Mouse (Mus musculus): ENCODE measurements around the gene Ywhag. TPM values are rescaled to one million over a fixed set of nuclear protein-coding genes. Genes with fewer than 3 reads are reported as not detected.
A peak's percentile ranks its signal among the peaks of the same experiment; 100 is the strongest.

Gene Ywhag
- total RNA-seq, 1 experiment from 2014 or later = 110 TPM

DNA sequence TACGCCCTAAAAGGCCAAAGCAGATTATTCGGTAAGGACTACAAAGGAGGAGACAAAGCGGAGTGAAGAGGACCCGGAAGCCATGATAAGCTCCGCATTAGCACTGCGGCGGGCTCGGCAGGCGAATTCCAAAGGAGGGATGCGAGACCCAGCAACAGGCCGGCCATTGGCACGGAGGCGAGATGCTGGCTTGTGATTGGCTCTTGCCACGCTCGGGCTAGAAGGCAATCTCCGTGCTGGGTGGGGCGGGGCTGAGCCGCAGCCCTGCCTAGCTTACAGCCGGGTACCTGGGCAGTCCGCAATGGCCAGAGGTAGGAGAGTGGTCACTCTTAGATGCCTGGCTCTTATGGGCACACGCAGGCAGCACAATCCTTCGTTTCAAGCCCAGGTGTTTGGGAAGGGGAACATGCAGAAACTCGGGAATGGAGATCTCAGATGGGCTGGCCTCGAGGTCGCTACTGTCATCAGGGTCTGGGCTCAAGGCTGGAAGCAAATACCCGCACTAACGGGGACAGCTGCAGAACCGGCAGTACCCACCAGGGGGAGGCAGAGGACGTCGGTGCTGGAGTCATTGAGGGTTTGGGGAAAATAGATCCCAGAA, 30.8 kb downstream of the Ywhag start:
- peak; percentile 67 to 76 for ATAC-seq (replicated peaks in 1 of 2; ENCODE audit: insufficient read depth in 1 of 2, low FRiP score in 2 of 2, low TSS enrichment in 1 of 2, low read depth in 1 of 2, poor library complexity in 2 of 2, severe bottlenecking in 2 of 2)

DNA sequence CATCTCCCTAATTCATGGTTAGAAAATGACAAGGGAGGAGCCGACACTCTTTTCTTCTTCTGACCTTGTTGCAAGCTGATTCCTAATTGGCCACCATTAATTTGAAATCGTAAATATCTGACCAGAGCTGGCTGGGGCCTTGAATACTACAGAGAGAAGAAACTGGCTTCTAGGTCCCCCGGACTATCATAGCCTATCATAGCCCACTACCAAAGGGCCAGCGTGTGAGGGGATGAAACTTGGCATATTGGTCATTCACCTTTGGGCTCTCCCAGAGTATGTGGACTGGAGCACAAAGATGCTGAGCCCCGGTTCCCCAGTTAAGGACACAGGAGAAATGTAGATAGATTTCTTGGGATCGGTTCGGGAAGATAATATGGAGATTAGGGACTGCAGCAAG, 31.4 kb downstream of the Ywhag start:
- no peak for ATAC-seq (replicated peaks in 1 of 2; ENCODE audit: insufficient read depth in 1 of 2, low FRiP score in 2 of 2, low TSS enrichment in 1 of 2, low read depth in 1 of 2, poor library complexity in 2 of 2, severe bottlenecking in 2 of 2)

DNA sequence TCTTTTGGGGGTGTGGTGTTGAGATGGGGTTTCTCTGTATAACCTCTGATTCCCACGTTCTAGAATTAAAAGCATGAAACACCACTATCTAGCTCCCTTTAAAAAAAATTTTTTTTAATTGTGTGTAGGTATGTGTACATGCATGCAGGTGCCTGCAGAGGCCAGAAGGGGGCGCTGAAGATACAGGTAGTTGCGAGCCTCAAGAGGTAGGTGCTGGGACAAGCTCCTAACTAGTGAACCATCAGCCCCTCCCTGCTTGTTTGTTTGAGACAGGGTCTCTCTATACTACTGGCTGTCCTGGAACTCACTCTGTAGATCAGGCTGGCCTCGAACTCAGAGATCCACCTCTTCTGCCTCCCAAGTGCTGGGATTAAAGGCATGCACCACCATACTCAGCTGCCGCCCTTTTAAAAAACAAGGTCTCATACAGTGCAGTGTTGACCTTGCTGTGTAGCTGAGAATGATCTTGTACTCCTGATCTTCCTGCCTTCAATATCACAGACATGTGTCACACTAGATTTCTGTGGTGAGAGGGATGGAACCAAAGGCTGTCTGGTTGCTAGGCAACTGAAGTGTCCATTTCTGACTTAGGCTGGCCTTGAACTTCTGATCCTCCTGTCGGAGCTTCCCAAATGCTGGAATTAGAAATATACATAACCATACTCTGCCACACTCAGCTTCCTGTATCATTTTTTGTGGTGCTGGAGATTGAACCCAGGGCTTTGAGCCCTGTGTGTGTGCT, 32.9 kb downstream of the Ywhag start:
- ATAC-seq (replicated peaks in 1 of 2; ENCODE audit: insufficient read depth in 1 of 2, low FRiP score in 2 of 2, low TSS enrichment in 1 of 2, low read depth in 1 of 2, poor library complexity in 2 of 2, severe bottlenecking in 2 of 2) = no peak

DNA sequence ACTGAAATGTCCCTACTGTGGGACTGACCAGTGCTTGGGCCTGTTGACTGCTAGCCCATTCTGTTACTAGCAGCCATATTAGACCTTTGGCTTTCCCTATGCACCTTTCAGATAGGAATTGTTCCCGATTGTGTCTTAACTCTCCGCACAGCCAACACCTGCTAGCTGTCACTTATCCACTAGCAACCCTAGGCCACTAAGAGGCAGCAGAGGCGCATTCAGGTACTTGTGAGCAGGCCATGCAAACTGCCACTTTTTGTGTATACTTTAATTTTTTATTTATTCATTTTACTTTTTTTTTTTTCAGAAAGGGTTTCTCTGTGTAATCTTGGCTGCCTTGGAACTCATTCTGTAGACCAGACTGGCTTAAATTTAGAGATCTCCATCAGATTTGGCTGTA, 33.7 kb downstream of the Ywhag start:
- ATAC-seq (replicated peaks in 1 of 2; ENCODE audit: insufficient read depth in 1 of 2, low FRiP score in 2 of 2, low TSS enrichment in 1 of 2, low read depth in 1 of 2, poor library complexity in 2 of 2, severe bottlenecking in 2 of 2) = no peak

DNA sequence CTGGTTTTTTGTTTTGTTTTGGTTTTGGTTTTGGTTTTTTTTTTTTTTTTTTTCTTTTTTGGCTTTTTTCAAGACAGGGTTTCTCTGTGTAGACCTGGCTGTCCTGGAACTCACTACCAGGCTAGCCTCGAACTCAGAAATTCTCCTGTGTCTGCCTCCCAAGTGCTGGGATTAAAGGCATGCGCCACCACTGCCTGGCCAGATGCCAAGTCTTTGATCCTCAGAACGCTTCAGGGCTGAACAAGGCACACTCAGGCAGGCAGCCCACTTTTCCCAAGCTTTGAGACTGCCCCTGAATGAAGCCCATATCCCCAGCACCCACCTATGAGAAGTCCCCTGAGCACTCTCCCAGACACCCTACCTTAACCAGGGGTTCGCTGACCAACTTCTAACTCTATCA, 34.6 kb downstream of the Ywhag start:
- ATAC-seq (replicated peaks in 1 of 2; ENCODE audit: insufficient read depth in 1 of 2, low FRiP score in 2 of 2, low TSS enrichment in 1 of 2, low read depth in 1 of 2, poor library complexity in 2 of 2, severe bottlenecking in 2 of 2) = no peak

DNA sequence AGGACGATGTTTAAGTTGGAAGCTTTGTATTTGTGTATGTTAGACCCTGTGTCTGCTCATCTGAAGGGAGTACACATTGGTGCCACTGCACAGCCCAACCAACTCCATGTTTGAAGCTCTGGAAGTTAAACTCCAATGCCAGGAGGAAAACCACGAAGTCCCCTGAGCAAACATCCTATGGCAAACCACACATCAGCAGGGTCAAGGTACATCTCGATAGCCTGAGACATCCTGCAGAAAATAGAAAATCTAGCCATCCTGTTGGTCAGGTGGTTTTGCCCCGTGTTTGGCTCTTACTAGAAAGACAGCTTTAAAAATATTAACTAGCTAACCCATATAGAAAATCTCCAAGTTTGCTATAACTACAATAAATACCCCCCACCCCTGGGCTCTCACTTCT, 35.4 kb downstream of the Ywhag start:
- ATAC-seq (replicated peaks in 1 of 2; ENCODE audit: insufficient read depth in 1 of 2, low FRiP score in 2 of 2, low TSS enrichment in 1 of 2, low read depth in 1 of 2, poor library complexity in 2 of 2, severe bottlenecking in 2 of 2) = no peak

DNA sequence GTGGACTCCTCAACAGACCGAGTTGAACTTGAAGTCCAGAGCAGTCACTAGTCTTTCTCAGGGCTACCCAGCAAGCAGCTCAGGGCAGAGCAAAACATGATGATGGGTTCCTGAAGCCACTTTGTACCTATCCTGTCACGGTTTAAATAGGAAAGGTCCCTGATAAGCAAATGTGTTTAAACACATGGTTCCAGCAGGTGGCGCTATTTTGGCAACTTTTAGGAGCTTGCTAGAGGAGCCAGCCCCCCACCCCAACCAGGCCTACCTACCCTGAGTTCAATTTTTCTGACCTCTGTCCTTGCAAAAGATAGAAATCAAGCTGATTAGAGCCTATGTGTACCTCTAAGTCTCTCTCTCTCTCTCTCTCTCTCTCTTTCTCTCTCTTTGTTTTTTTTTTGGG, 36.4 kb downstream of the Ywhag start:
- ATAC-seq (replicated peaks in 1 of 2; ENCODE audit: insufficient read depth in 1 of 2, low FRiP score in 2 of 2, low TSS enrichment in 1 of 2, low read depth in 1 of 2, poor library complexity in 2 of 2, severe bottlenecking in 2 of 2) = peak; percentile 27 to 39; a peak in 1 of 4 replicates

DNA sequence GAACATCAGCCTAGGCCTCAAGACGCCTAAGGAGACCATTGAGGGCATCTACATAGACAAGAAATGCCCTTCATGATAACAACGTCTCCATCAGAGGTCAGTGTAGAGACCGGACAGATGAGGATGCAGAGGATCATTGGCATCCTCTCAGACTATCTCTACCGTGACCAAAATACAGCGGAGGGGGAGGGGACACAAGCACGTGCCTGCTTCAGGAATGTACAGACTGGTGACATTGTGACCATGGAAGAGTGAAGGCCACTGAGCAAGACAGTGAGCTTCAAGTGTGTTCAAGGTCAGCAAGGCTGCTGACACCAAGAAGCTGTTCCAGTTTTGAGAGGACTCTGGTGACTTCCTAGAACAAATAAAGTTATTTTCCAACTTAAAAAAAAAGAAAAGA, 39.5 kb downstream of the Ywhag start:
- ATAC-seq (replicated peaks in 1 of 2; ENCODE audit: insufficient read depth in 1 of 2, low FRiP score in 2 of 2, low TSS enrichment in 1 of 2, low read depth in 1 of 2, poor library complexity in 2 of 2, severe bottlenecking in 2 of 2) = no peak

DNA sequence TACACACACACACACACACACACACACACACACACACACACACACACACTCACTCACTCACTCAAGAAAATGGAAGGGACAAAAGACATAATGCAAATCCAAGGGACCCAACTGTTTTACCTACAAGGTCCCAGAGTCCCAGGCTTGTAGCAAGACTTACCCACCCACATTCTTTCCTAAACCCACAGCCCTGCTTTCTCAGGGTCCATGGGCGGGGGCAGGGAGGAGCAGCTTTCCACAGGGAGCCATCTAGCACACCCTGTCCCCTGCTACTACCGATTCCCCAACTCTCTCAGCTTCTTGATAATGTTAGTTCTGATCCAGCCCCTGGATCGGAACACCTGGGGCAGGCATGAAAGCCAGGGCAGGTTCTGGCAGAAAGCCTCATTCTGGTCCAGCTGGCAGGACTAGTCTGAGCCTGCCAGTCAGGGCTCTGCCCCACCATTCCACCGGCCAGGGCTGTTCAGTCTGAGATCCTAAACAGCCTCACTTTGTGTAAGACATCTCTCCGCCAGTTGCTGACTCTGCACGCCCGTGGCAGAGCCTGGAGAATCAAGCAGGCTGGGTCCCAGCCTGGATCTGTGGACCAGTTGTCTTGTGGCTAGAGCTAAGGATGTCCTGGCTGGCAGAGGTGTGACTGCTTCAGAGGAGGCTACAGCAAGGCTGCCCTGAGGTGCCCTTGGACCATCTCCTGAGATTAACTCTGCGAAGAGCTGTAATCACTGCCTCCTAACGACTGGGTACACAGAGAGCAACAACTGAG, 41.6 kb downstream of the Ywhag start:
- ATAC-seq (replicated peaks in 1 of 2; ENCODE audit: insufficient read depth in 1 of 2, low FRiP score in 2 of 2, low TSS enrichment in 1 of 2, low read depth in 1 of 2, poor library complexity in 2 of 2, severe bottlenecking in 2 of 2) = 0 out of 4 replicates have a peak, but pooled peaks of 1 of the 2 experiments have one; percentile 19

DNA sequence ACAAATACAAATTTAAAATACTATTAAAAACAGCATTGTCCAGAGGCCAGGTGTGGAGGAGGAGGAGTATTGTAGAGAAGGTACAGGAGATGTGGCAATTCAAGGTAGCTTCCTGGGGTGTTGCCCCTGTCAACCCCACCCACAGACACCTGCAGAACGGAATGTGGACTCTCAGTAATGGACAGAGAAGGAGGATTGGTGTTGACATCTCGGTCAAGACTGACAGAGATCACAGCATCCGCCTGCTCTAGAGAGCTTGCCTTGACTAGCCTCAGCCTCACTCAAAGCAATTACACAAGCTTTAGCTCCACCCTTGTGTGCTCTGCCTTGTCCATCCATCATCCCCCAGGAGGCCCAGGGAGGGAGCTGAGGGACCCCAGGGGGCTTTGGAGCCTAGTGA, 43.5 kb downstream of the Ywhag start:
- ATAC-seq (replicated peaks in 1 of 2; ENCODE audit: insufficient read depth in 1 of 2, low FRiP score in 2 of 2, low TSS enrichment in 1 of 2, low read depth in 1 of 2, poor library complexity in 2 of 2, severe bottlenecking in 2 of 2) = no peak

DNA sequence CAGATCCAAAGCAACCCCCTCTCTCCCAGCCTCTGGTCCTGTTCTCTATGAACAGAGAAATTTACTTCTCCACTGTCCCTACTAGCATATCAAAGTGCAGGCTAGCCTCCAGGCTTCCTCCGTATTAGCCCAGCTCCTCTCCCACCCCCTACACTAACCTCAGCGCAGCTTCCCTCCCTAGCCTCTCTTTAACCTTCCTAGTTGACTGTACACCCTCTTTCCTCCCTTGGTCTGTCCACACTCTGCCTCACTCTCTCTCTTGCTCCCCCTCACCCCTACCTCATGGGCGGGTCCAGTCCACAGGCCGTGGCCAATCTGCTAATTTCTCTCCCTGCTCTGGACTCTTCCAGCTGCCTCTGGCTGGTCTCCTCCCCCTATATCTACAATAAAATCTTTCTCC, 44.1 kb downstream of the Ywhag start:
- ATAC-seq (replicated peaks in 1 of 2; ENCODE audit: insufficient read depth in 1 of 2, low FRiP score in 2 of 2, low TSS enrichment in 1 of 2, low read depth in 1 of 2, poor library complexity in 2 of 2, severe bottlenecking in 2 of 2) = no peak

DNA sequence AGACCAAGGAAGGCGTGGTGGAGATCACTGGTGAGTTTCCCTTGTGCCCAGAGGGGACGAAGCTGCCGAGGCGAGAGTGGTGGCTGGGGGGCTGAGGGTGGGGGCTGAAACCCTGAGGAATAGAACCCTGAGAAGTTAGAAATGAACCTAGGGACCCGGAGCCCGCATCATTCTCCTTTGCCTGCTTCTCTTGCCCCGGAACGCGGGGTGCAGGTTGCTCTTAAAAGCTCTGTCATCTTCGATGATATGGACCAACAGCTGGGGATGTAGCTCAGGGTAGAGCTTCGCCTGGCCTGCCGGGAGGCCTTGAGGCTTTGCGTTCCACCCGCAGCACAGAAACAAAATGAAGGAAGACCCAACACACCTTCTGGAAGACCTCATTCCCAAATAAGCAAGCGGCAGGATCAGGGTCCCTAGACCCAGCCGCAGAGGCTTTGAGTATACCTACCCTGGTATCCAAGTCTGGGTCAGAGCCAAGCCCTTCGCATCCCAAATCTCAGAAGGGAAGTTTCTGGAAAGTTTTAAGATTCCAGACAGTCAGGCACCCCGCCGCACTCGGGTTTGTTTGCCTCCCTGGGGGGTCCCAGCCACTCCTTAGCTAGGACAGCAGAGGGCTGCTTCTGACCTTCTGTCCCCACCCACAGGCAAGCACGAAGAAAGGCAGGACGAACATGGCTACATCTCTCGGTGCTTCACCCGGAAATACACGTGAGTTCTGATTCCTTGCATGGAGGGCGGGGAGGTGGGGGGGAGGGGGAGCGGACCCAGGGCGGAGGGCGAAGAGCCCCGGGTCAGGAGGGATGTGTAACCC, 45.8 kb downstream of the Ywhag start:
- no peak for ATAC-seq (replicated peaks in 1 of 2; ENCODE audit: insufficient read depth in 1 of 2, low FRiP score in 2 of 2, low TSS enrichment in 1 of 2, low read depth in 1 of 2, poor library complexity in 2 of 2, severe bottlenecking in 2 of 2)

DNA sequence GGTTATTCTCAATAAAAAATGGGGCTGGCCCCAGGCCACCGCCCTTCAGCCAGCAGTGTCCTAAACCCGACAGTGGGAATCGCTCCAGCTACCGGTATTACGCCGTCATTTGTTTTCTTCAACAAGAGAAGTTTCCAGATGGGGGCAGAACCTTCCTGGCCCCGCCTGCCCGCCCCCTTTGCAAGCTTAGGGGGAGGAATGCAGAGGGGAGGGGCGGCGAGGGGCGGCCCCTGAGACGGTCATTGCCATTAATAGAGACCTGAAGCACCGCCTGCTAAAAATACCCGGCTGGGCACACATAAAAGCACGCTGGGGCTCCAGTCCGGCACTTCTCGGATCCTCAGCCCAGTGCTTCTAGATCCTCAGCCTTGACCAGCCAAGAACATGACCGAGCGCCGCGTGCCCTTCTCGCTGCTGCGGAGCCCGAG, 46.7 kb downstream of the Ywhag start, which contains the start of gene Hspb1:
Gene Hspb1 (plus strand): TSS at position 245 of the 428 bp plus-strand sequence.
- peak in 1 of 2 experiments; percentile 36; a peak in 2 of 4 replicates for ATAC-seq (replicated peaks in 1 of 2; ENCODE audit: insufficient read depth in 1 of 2, low FRiP score in 2 of 2, low TSS enrichment in 1 of 2, low read depth in 1 of 2, poor library complexity in 2 of 2, severe bottlenecking in 2 of 2)

DNA sequence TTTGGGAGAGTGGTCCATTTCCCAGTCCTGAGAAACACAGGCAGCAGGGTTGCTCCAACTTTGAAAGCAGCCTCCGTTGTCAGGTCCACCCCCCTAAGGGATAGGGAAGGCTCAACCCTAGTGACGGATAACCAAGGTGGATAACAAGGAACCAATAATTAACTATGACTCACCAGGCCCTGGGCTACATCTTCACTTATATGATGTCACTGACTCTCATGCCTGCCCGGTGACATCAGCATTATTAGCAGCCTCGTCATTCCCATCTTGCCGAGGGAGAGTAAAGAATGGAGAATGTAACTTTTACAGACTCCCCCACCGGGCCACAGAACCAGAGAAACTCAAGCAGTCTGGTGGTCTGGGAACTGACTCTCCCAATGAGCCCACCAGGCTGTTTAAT, 49.8 kb downstream of the Ywhag start:
- ATAC-seq (replicated peaks in 1 of 2; ENCODE audit: insufficient read depth in 1 of 2, low FRiP score in 2 of 2, low TSS enrichment in 1 of 2, low read depth in 1 of 2, poor library complexity in 2 of 2, severe bottlenecking in 2 of 2) = no peak

DNA sequence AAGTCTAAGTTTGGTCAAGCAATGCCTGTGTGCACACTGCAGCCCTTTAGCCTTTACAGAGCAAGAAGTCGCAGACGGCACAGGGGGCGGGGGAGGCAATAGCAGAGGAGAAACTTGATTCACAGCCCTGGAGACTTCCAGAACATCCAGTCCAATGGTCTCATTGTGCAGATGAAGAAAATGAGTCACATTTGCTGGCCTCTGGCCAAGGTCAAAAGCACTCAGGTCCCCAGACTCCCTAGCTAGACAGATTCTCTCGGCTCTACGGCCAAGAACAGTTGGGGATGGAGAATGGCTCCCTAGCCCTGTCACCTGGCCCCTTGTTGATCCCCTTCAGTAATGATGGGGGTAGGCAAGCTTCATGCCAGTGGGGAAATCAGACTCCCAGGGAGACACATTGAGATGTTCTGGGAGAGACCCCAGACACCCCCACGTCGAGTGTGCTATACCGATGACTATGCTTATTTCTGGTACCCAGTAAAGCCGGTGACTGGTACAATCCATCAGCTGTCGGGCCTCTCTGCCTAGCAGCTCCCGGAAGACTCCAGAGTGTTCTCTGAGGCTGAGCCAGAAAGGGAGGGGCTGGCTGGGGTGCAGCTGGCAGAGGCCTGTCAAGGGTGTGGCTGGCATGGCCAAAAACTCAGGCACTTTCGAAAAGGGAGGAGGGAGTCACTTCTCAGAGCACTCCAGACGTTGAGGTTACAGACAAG, 54.8 kb downstream of the Ywhag start:
- peak; percentile 85 to 91 for ATAC-seq (replicated peaks in 1 of 2; ENCODE audit: insufficient read depth in 1 of 2, low FRiP score in 2 of 2, low TSS enrichment in 1 of 2, low read depth in 1 of 2, poor library complexity in 2 of 2, severe bottlenecking in 2 of 2)

DNA sequence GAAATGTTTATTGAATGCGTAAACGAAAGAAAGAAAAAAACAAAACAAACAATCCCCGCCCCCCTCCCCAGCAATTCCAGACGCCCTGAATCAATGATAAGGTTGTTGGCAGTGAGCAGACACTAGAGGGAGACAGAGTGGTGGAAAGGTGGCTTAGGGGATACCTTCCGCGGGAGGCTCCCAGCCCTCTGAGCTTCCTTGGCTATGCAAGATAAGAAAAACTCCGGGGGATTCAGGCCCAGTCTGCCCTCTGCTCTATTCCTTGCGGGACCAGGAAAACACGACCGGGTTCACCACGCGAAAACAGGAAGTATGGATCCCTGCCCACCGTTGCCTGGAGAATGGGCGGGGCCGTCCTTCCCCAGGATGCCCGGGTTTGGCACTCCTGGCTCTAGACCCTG, 56.6 kb downstream of the Ywhag start:
- ATAC-seq (replicated peaks in 1 of 2; ENCODE audit: insufficient read depth in 1 of 2, low FRiP score in 2 of 2, low TSS enrichment in 1 of 2, low read depth in 1 of 2, poor library complexity in 2 of 2, severe bottlenecking in 2 of 2) = peak; percentile 42 to 46; a peak in 2 of 4 replicates

DNA sequence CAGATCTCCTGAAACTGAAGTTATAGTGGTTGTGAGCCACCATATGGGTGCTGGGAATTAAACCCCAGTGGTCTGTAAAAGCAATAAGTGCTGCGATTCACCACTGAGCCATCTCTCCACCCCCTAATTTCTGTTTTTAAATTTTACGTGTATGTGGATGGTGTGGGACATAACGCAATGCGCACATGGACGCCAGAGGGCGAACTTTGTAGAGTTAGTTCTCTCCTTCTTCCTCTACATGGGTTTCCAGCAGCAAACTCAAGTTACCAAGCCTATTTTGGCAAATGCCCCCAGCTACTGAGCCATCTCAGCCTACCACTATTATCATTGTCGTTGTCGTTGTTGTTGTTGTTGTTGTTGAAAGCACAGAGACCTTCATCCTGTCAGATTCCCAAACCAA, 57.2 kb downstream of the Ywhag start:
- ATAC-seq (replicated peaks in 1 of 2; ENCODE audit: insufficient read depth in 1 of 2, low FRiP score in 2 of 2, low TSS enrichment in 1 of 2, low read depth in 1 of 2, poor library complexity in 2 of 2, severe bottlenecking in 2 of 2) = peak in 1 of 2 experiments; percentile 46; a peak in 1 of 4 replicates

All from hematopoietic stem cell, adult 5-6 weeks (primary cell).